Mouse (Mus musculus): ENCODE results near the gene Bdh1.
"Not testable (repeated sequence)": the region's sequence is repeated elsewhere in the genome, so short reads cannot be mapped to it uniquely, and the experiment has no call there.

Gene Bdh1

DNA sequence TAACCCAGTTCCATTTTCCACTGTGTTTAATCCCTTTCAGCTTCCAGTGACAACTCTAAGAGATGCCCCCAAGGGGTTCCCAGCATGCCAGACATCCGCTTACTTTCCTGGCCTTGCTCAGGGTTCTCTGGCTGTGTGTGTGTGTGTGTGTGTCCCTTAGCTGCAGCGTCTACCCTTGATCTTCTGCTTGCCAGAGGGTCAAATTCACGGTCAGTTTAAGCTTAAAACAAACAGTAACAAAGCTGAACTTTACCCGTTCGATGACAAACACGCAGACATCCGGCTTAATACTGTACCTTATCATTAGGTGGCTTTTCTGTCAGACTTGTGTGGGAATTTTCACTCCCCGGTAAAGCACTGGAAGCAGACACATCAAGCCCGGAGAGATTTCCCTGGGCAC lies at the start of gene Bdh1:
Gene Bdh1 (plus strand): TSS at position 281 of the 400 bp plus-strand sequence.
- no peak for DNase-seq (ENCODE audit: low read depth, low spot score)

GRCm38 (mm10) chr16:31372316-31372715 lies 49.8 kb upstream of the Bdh1 start:
- not testable (repeated sequence) for DNase-seq (ENCODE audit: low read depth, low spot score)

DNA sequence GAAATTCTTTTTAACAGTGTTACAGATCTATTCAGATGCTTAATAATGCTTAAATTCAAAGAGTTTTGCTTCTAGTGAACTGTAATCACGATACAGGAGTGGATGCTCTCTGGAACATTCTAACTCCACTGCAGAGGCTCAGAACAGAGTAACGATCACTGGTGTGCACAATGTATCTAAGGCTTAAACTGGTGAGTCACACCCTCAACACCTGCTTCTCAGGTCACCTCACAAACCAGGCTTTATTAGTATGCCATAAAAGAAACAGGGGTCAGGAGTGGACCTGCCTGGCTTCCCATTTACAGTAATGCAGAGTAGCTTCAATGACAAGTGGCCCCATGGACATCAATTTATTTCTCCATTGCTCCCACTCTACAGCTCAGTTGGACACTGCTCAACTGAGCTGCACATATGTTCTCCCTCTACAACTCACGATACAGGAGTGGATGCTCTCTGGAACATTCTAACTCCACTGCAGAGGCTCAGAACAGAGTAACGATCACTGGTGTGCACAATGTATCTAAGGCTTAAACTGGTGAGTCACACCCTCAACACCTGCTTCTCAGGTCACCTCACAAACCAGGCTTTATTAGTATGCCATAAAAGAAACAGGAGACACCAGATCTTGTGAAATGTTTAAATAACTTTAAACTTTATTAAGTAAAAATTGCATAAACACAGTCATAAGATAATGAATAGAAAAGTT lies 46.0 kb upstream of the Bdh1 start:
- not testable (repeated sequence) for DNase-seq (ENCODE audit: low read depth, low spot score)

GRCm38 (mm10) chr16:31388269-31388668 lies 33.8 kb upstream of the Bdh1 start:
- not testable (repeated sequence) for DNase-seq (ENCODE audit: low read depth, low spot score)

DNA sequence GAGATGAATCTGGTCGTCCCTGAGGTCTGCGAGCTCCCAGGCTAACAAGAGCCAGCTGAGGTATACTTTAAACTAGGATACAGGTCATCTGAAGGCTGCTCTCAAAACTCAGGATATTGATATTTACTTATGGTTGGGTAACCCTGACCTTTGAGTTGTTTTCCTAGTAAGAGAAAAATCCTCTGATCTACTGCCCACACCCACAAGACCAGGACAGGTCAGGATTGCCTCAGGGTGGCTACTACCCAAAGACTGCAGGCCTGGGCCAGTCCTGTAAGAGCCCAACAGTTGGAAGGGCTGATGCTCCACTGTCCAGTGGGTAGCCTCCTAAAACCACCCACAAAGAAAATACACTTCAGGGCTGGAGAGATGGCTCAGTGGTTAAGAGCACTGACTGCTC lies 22.8 kb upstream of the Bdh1 start:
- DNase-seq (ENCODE audit: low read depth, low spot score): no peak

GRCm38 (mm10) chr16:31400908-31401692 lies 21.0 kb upstream of the Bdh1 start:
- no peak for DNase-seq (ENCODE audit: low read depth, low spot score)

DNA sequence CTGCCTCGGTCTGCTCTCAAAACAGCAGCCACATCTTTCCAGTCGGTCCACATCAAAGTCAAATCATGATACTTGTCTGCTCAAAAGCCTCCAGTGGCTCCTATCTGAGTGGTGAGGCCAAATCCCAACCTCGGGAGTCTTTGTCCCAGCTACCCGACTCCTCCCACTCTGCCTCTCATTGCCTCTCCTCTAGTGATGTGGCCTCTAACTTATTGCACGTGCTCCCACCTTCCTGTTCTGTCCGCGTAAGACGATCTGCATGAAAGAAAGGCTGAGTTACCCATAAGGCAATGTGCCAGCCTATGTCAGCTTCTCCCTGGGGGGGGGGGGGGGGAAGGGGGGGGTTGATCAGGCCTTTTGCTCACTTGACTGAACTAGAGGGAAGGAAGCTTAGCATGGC lies 20.0 kb upstream of the Bdh1 start:
- DNase-seq (ENCODE audit: low read depth, low spot score): no peak

- no peak for DNase-seq (ENCODE audit: low read depth, low spot score)
Measured at GRCm38 (mm10) chr16:31403971-31404370, 18.1 kb upstream of the Bdh1 start.

GRCm38 (mm10) chr16:31405040-31405439 lies 17.0 kb upstream of the Bdh1 start:
- DNase-seq (ENCODE audit: low read depth, low spot score): no peak

- no peak for DNase-seq (ENCODE audit: low read depth, low spot score)
Measured at GRCm38 (mm10) chr16:31407872-31408271, 14.2 kb upstream of the Bdh1 start.

DNA sequence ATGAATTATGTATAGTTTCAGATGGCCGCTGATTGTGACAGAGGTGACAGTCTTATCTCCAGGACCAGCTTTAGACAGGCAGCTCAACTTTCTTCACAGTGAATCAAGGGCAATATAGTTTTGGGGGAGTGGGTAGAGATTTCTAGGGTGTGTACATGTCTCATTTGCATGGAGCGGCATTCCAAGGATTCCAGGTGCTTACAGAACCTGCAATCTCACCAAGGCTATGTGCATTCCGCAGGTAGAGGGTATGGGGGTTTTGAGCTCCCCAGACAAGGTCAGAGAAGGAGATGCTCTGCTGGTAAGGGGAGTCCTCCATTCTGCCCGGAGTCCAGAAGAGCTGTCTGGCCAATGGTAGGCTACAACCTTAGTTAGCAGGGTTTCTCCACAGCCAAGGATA lies 11.1 kb upstream of the Bdh1 start:
- DNase-seq (ENCODE audit: low read depth, low spot score): no peak

GRCm38 (mm10) chr16:31412321-31412720 lies 9.8 kb upstream of the Bdh1 start:
- no peak for DNase-seq (ENCODE audit: low read depth, low spot score)

DNA sequence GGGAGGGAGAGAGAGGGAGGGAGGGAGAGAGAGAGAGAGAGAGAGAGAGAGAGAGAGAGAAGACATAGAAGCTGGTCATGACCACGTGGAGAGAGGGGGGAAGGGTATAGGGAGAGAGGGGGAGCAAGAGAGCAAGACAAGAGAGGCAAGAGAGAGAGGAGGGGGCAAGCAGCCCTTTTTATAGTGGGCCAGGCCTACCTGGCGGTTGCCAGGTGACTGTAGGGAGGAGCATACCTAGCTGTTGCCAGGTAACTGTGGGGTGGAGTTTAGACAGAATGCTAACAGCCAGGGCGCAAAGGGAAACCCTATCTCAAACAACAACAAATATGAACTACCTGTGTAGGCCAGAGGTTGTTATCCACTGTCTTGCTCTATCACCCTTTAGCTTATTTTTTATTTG lies 8.3 kb upstream of the Bdh1 start:
- no peak for DNase-seq (ENCODE audit: low read depth, low spot score)

- DNase-seq (ENCODE audit: low read depth, low spot score): no peak
Measured at GRCm38 (mm10) chr16:31415885-31416450, 6.1 kb upstream of the Bdh1 start.

GRCm38 (mm10) chr16:31418704-31419103 lies 3.4 kb upstream of the Bdh1 start:
- no peak for DNase-seq (ENCODE audit: low read depth, low spot score)

DNA sequence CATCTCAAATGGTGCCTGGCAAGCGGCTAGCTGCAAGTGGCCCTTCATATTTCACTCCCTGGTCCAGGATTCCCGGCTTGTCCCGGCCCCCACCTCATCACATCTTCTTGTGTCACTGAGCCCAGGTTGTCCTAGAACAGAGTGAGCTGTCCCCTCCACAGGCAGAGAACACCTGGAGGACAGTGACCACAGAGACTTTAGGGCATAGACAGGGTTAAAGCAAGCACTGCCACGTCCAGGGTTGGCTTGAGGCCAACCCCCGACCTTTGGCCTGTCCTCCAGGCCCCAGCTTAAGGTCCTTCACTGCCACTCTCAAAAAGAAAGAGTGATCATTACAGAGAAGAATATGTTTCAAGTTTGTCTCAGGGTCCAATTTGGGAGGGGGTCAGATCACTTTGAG lies 2.6 kb upstream of the Bdh1 start:
- no peak for DNase-seq (ENCODE audit: low read depth, low spot score)

DNA sequence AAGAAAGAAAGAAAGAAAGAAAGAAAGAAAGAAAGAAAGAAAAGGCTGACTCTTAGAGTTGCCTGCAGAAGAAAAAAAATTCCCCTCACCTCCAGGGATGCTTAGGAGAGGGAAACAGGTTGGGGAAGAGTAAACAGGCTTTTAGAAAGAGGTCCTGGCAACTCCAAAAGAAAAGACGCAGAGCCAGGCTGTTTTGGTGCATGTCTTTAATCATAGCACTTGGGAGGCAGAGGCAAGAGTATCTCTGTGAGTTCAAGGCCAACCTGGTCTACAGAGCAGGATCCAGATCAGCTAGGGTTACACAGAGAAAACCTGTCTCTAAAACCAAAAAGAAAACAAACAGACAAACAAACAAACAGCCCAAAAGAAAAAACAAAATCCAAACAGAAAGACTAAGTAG lies 642 bp downstream of the Bdh1 start:
- DNase-seq (ENCODE audit: low read depth, low spot score): no peak

- no peak for DNase-seq (ENCODE audit: low read depth, low spot score)
Measured at GRCm38 (mm10) chr16:31423368-31423767, 1.3 kb downstream of the Bdh1 start.

DNA sequence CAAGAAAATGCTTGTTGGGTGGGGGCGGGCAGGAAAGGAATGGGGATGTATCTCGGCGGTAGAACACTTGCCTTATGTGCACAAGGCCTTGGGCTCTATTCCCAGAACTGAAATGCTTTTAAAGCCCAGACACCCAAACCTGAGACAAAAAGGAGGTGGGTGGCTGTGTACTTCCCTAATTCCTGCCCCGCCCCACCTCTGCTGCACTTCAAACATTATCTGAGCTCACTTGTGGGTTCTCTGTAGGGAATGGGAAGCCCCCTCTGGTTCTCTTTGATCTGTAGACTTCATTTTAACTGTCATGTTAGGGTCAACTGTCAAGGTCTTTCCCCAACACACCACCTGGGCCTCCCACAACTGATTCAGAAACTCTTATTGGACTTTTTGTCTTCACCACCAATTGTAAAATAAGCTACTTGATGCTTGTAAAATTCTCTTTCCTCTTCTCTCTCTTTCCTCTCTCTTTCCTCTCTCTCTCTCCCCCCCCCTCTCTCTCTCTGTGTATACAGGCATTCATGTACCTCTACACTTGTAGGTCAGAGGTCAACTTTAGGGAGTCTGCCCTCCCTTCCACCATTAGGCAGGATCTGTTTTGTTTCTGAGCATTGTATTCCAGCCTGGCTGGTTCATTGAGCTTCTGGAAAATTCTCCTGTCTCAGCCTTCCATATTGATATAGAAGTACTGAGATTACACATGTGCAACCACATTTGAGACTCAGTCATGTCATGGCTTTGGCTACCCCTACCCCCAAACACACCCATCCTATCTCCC lies 2.5 kb downstream of the Bdh1 start:
- no peak for DNase-seq (ENCODE audit: low read depth, low spot score)

- peak; percentile 60 for DNase-seq (ENCODE audit: low read depth, low spot score)
Measured at GRCm38 (mm10) chr16:31425508-31425907, 3.4 kb downstream of the Bdh1 start.

- no peak for DNase-seq (ENCODE audit: low read depth, low spot score)
Measured at GRCm38 (mm10) chr16:31426496-31427126, 4.5 kb downstream of the Bdh1 start.

DNA sequence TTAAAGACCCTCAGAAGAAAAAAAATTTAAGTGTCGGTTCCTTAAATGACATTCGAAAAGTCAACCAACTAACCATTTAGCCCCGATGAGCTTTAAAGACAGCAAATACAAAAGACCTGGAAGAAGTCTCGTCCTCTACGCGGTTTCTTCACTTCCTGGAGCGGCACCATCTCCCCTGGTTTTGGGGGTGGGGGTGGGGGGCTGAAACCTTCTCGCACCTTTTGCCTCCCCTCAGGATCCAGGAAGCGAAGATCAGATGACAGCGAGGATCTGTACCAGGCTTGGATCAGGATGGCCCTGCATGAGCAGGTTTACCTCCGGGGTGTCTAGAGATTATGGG lies 6.2 kb downstream of the Bdh1 start:
- DNase-seq (ENCODE audit: low read depth, low spot score): no peak

Data from c-Kit-negative CD71-positive TER-119-positive erythroid progenitor cells, embryonic 14.5 days (primary cell).